Mouse (Mus musculus) testis, adult 2 months (tissue): ENCODE measurements at regions not wholly inside any gene's neighbourhood (a gene's known extent, or its start where the extent isn't known, plus 50 kb on each side); places are given as distances from the start of the nearest gene placed in this dataset.

Source experiments
- CTCF ChIP-seq: fragments of 200-500 bp; IDR thresholded peaks from 2 replicates; pipeline ENCODE4 v1.5.1; 2012; ENCODE audit warnings: low read depth, mild to moderate bottlenecking, inconsistent platforms, low read length, moderate library complexity; ENCODE audit not compliant: control insufficient read depth, insufficient read depth, insufficient replicate concordance
- POLR2A ChIP-seq: fragments of 200-500 bp; IDR thresholded peaks from 2 replicates; pipeline ENCODE4 v1.6.1; 2012; ENCODE audit warnings: low read depth, mild to moderate bottlenecking, inconsistent platforms, low read length, moderate library complexity; ENCODE audit not compliant: control insufficient read depth

DNA sequence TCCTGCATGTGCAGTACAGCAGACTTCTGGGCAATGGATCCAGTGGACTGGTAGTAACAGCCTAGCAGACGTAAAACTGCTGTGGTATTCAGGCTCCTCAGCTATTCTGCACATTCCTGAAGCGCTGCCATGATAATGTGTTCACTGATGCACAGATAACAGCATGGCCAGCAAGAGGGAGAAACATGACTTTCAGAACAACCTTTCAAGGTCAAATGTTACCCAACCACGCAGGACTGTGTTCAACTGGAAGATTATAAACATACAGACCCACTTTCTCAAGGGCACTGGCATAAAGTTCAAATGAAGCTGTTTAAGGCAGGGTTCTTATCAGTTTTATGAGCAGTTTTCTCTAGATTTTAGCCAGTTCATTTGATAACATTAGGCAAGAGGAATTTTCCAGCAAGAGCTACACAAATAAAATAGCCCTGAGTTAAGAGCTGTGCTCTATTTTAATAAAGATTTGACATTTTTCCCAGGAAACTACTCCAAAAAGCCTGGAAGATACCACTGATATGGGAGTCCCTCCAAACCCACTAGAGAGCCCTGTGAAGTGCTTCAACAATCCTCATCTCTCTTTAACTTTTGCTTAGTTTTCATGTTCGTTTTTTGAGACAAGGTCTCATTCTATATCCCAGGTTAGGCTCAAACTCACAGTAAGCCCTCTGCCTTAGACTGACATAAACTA lies 311.6 kb upstream of the Cited2 start:
- TF ChIP-seq CTCF (no peak), POLR2A (no peak)
